Comparison of ENCODE assay signal across 18 mouse cellular contexts in the genomic region with DNA sequence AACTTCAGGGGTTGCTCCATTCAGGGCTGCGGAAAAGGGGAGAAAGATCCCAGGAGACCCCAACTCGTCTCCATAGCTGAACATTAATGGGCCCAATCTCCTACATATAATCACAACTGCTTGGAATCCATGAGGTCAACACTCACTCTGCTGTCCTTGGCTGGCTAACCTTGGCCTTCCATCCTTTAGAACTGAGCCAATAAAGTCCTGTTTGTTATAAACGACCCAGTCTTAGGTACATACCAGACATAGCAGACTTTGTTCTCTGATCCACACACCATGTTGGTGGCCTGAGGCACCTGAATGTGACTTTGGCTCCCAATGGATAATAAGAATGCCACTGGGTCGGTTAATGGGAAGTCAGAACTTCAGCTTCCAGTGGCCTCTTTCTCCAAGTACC.
"Had no signal": no experiment of that assay in that cellular context is flagged by ENCODE, and none has a peak within 500 bp of the region (broad histone marks: within the 10 kb centered on the region; RNA-seq: fewer than 3 reads in every experiment).

No protein-coding gene starts in this region.

- H3K27ac ChIP-seq: midbrain, embryonic 10.5 days; midbrain, embryonic 12.5 days; neural tube, embryonic 13.5 days; neural tube, embryonic 15.5 days had no signal

- H3K4me3 ChIP-seq: midbrain, embryonic 10.5 days; midbrain, embryonic 12.5 days; myocyte; neural tube, embryonic 13.5 days; neural tube, embryonic 15.5 days had no signal

- H3K4me1 ChIP-seq: midbrain, embryonic 10.5 days; midbrain, embryonic 12.5 days; neural tube, embryonic 13.5 days; neural tube, embryonic 15.5 days had no signal

- H3K36me3 ChIP-seq: midbrain, embryonic 10.5 days; midbrain, embryonic 12.5 days; neural tube, embryonic 13.5 days; neural tube, embryonic 15.5 days had no signal

- ATAC-seq: midbrain, embryonic 16.5 days had no signal

- H3K4me2 ChIP-seq: lung, embryonic 14.5 days; midbrain, embryonic 12.5 days; neural tube, embryonic 13.5 days; neural tube, embryonic 15.5 days had no signal

- DNase-seq: lung, embryonic 14.5 days; lung, postnatal 10 days; lung, postnatal 4 days; midbrain, embryonic 14.5 days; retina, postnatal 1 day; right cerebral cortex, adult 18-20 months; right cerebral cortex, postnatal 25 days; right cerebral cortex, postnatal 4 days; spleen, adult 18-20 months; thymus, adult 18-20 months; thymus, postnatal 14 days; thymus, postnatal 36 days had no signal

- H3K9ac ChIP-seq: lung, embryonic 14.5 days; midbrain, embryonic 12.5 days; neural tube, embryonic 13.5 days; neural tube, embryonic 15.5 days had no signal

- H3K9me3 ChIP-seq: midbrain, embryonic 10.5 days; midbrain, embryonic 12.5 days; neural tube, embryonic 13.5 days; neural tube, embryonic 15.5 days had no signal

- H3K27me3 ChIP-seq: midbrain, embryonic 12.5 days; neural tube, embryonic 13.5 days; neural tube, embryonic 15.5 days had no signal
